Mouse (Mus musculus) ES-Bruce4 (cell line): Measurements from ENCODE around the gene Clec16a.

Experiments used
- CTCF ChIP-seq: IDR thresholded peaks from one replicate; pipeline ENCODE4 v1.8.1; 2011; ENCODE audit warnings: low read depth, low read length
- EP300 ChIP-seq: IDR thresholded peaks from 2 replicates; pipeline ENCODE4 v1.6.1; 2011; ENCODE audit warnings: low read depth, low read length; ENCODE audit not compliant: insufficient read depth
- POLR2A ChIP-seq: IDR thresholded peaks from one replicate; pipeline ENCODE4 v1.8.1; 2011; ENCODE audit warnings: low read length; ENCODE audit not compliant: insufficient read depth

- TF ChIP-seq CTCF (no peak), POLR2A (no peak), EP300 (no peak)
Observed at GRCm38 (mm10) chr16:10713441-10714239, 168.5 kb downstream of the Clec16a start.
